Mouse (Mus musculus) testis, adult 2 months (tissue): Measurements from ENCODE around the gene Crygn.

ENCODE experiments used
- CTCF ChIP-seq: fragments of 200-500 bp; IDR thresholded peaks from 2 replicates; pipeline ENCODE4 v1.5.1; 2012; ENCODE audit warnings: low read depth, mild to moderate bottlenecking, inconsistent platforms, low read length, moderate library complexity; ENCODE audit not compliant: control insufficient read depth, insufficient read depth, insufficient replicate concordance
- POLR2A ChIP-seq: fragments of 200-500 bp; IDR thresholded peaks from 2 replicates; pipeline ENCODE4 v1.6.1; 2012; ENCODE audit warnings: low read depth, mild to moderate bottlenecking, inconsistent platforms, low read length, moderate library complexity; ENCODE audit not compliant: control insufficient read depth

GRCm38 (mm10) chr5:24726901-24727836 lies 30.6 kb downstream of the Crygn start:
- TF ChIP-seq CTCF, result no peak
- no peak for TF ChIP-seq POLR2A
